Mouse (Mus musculus) central nervous system, embryonic 18 days (tissue): ENCODE data around the gene Nudcd3. TPM values are rescaled to one million over a fixed set of nuclear protein-coding genes. Genes with fewer than 3 reads are reported as not detected.

Experiments used
- polyA plus RNA-seq: library from polyadenylated mRNA; depleted of rRNA; stranded (reverse); fragments of >200 nt; gene quantifications from 2 replicates; pipeline ENCODE4 v1.2.3, GENCODE M21; 2012; rRNA removed

Nudcd3 gene
- polyA plus RNA-seq, result 75.0 and 77.9 TPM in 2 replicates

DNA sequence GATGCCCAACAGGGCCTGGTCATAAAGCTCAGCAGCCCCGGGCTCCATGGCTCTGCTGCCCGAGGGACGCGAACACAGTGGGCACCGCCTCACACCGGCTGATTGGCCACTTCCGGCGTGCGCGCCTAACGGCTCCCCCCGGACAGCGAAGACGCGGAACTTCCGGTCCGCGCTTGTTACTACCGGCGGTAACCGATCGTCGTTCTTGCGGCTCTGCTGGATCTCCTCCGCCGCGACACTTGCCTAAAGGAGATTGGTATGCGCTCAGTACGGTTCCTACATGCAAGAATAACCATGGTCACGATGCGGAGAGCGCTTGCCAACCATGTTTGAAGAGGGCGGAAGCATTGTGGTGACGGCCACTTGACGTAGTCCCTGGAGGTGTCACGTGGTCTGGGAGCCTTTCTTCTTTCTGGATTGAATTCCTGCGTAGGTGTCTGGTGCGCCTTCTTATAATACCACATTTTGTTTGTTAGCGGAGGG, at the start of gene Nudcd3:
Nudcd3 (minus strand) TSS at position 329 of the 483 bp plus-strand sequence.

DNA sequence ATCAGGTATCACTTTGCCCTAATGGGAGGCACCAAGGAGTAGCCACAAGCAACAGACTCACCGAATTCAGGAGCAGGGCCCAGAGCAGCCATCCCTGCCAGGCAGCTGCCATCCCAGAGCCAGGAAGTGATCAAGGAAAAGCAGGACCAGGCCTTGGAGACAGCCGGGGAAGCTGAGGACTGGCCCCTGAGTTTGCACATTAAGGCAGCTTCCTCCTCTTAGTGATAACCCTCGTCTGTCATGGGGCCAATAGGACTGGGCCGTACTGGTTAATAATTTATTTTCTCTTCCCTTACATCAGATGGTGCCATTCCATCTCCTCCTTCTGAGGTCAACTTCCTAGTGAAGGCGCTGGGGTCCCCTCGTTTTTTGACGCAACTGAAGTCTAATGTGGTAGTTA, 29.8 kb upstream of the Nudcd3 start, which contains the start of gene Npc1l1:
Npc1l1 (minus strand) TSS at position 132 of the 400 bp plus-strand sequence.

DNA sequence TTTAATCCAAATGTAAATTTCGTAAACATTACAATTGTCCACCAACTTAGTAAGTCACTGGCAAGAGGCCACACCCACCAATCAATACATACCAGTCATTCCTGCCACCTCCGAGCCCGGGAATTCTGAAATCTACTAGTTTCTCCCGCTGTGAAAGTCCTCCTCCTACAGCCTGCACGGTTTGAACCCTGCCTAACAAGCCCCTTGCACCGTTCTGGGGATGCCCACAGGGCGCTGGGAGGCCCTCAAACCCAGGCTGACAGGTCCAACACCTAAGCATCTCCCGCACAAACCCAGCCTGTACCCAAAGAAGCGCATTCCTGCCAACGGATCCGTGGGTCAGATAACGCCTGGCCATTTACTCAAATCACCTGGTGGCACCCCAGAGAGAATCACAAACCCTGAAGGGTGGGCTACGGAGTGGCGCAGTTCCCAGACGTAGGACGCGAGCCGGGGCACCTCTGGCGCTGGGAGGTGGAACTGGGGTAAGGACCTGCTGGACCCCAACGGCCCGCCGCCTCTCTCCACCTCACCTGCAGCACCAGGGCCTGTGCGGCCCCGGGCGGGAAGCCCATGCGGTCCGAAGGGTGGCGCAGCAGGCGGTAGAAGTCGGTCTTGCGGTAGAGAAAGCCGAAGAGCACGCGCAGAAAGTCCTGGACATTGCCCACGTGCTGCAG, 667 bp downstream of the Nudcd3 start, which contains the start of gene A730071L15Rik:
A730071L15Rik (plus strand) TSS at position 620 of the 677 bp plus-strand sequence.

DNA sequence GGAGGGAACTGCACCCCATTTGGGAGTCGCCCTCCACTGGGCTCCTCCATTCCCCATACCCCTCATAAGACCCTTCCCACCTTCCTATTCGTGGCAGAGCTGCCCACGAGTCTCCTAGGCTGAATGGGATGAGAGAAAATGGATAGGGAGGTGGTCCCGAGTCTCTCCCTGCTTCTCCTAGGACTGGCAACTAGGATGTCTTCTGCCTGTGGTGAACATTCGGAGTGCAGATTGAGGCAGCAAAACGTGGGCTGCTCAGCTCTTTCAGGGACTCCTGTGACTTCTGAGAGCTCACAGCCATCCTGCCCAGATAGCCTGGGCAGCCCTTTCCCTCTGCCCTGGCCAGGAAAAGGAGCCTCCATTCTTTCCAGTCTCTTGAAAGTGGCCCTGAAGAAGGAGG, 134.0 kb downstream of the Nudcd3 start, which contains the start of gene Camk2b:
Camk2b (minus strand) TSS at position 187 of the 400 bp plus-strand sequence.

Other genes with a start within 250 kb of the Nudcd3 start
- gene Ykt6, start 244.7 kb downstream of the Nudcd3 start, polyA plus RNA-seq, result 91.4 and 98.4 TPM in 2 replicates
- 247 and 282 TPM in 2 replicates for gene Camk2b, start 134.1 kb downstream of the Nudcd3 start, polyA plus RNA-seq
- 0.09 and 0.11 TPM in 2 replicates for gene A730071L15Rik, start 386 bp downstream of the Nudcd3 start, polyA plus RNA-seq
- 0.22 and 0.23 TPM in 2 replicates for gene Npc1l1, start 29.7 kb upstream of the Nudcd3 start, polyA plus RNA-seq
- 48.9 and 51.0 TPM in 2 replicates for gene Ddx56, start 67.4 kb upstream of the Nudcd3 start, polyA plus RNA-seq
- 142 and 143 TPM in 2 replicates for gene Tmed4, start 74.5 kb upstream of the Nudcd3 start, polyA plus RNA-seq
- gene Ogdh, start 91.2 kb upstream of the Nudcd3 start, polyA plus RNA-seq, result 65.8 and 69.8 TPM in 2 replicates
- gene Zmiz2, start 188.7 kb upstream of the Nudcd3 start, polyA plus RNA-seq, result 54.5 and 82.1 TPM in 2 replicates
- 3,203 and 3,709 TPM in 2 replicates for gene Ppia, start 215.0 kb upstream of the Nudcd3 start, polyA plus RNA-seq
- 140 and 150 TPM in 2 replicates for gene H2afv, start 244.0 kb upstream of the Nudcd3 start, polyA plus RNA-seq